Mouse (Mus musculus): Measurements from ENCODE around the gene Fbxo9. TPM values are rescaled to one million over a fixed set of nuclear protein-coding genes. Genes with fewer than 3 reads are reported as not detected.

The Fbxo9 gene
- polyA plus RNA-seq, 1 experiment from 2014 or later, result 43.0 TPM

- no peak overlapping the region for H3K27ac ChIP-seq (ENCODE audit: low read depth)
- no peak overlapping the region for H3K9ac ChIP-seq (ENCODE audit: low read length)
- DNase-seq (ENCODE audit: low spot score) (no peak), ATAC-seq (replicated peaks; ENCODE audit: low FRiP score, low TSS enrichment, low read depth) (peak; percentile 51; the same call in 1 of the 2 replicates)
- no peak overlapping the region for H3K4me3 ChIP-seq (ENCODE audit: low read depth, low read length)
- no peak overlapping the region for H3K4me2 ChIP-seq (ENCODE audit: low read length)
- 0 out of 2 replicates have a peak, but pooled peaks cover 4% of the 10 kb centered on the region for H3K36me3 ChIP-seq (ENCODE audit: control insufficient read depth, insufficient read depth, low read length)
- H3K27me3 ChIP-seq (replicated peaks; ENCODE audit: control insufficient read depth, insufficient read depth, low read length), result no peaks in the 10 kb centered on the region
- H3K4me1 ChIP-seq (replicated peaks; ENCODE audit: control insufficient read depth, insufficient read depth, low read length), result peaks cover 24% of the 10 kb centered on the region
- no peaks in the 10 kb centered on the region for H3K9me3 ChIP-seq (ENCODE audit: control insufficient read depth, low read length)
- 71% methylated on average over 2 of the region's 2 CpGs for WGBS
Measured at GRCm38 (mm10) chr9:78117690-78118089, 8.8 kb upstream of the Fbxo9 start.

DNA sequence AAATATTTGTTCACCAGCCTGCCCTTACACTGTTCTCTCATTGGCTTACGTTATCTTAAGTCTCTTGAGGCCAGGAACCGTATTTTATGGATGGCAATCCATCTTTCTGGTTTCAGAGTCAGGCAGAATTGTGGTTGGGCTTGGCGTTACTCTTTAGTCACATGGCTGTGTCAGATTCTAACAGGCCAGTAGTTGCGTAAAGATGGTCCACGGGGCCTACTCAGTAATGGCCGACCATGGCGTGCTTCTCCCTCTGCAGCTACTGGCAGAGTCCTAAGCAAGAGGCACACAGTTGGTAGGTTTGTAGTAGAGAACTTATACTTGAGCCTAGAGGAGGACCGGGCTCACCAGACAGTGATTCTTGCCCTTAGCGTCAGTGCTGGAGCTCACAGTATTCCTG, 6.9 kb upstream of the Fbxo9 start:
- no peak for DNase-seq (ENCODE audit: low spot score)
- no peaks in the 10 kb centered on the region for H3K27me3 ChIP-seq (replicated peaks; ENCODE audit: control insufficient read depth, insufficient read depth, low read length)
- ATAC-seq (replicated peaks; ENCODE audit: low FRiP score, low TSS enrichment, low read depth), result no peak
- H3K27ac ChIP-seq (ENCODE audit: low read depth), result peak overlapping the region; percentile 47; the same call in 1 of the 2 replicates
- H3K9me3 ChIP-seq (ENCODE audit: control insufficient read depth, low read length), result no peaks in the 10 kb centered on the region
- no peak overlapping the region for H3K9ac ChIP-seq (ENCODE audit: low read length)
- H3K36me3 ChIP-seq (ENCODE audit: control insufficient read depth, insufficient read depth, low read length), result 0 out of 2 replicates have a peak, but pooled peaks cover 4% of the 10 kb centered on the region
- no peak overlapping the region for H3K4me3 ChIP-seq (ENCODE audit: low read depth, low read length)
- WGBS, result 64% methylated on average over 9 of the region's 9 CpGs
- peaks cover 16% of the 10 kb centered on the region for H3K4me1 ChIP-seq (replicated peaks; ENCODE audit: control insufficient read depth, insufficient read depth, low read length)
- no peak overlapping the region for H3K4me2 ChIP-seq (ENCODE audit: low read length)

- Histone ChIP-seq H3K9ac (ENCODE audit: low read length) (peak overlapping the region; percentile 95), H3K4me1 (replicated peaks; ENCODE audit: control insufficient read depth, insufficient read depth, low read length) (peaks cover 25% of the 10 kb centered on the region), H3K36me3 (ENCODE audit: control insufficient read depth, insufficient read depth, low read length) (0 out of 2 replicates have a peak, but pooled peaks cover 4% of the 10 kb centered on the region), H3K4me2 (ENCODE audit: low read length) (peak overlapping the region; percentile 72), H3K9me3 (ENCODE audit: control insufficient read depth, low read length) (no peaks in the 10 kb centered on the region), H3K27ac (ENCODE audit: low read depth) (peak overlapping the region; percentile 83), H3K27me3 (replicated peaks; ENCODE audit: control insufficient read depth, insufficient read depth, low read length) (no peaks in the 10 kb centered on the region), H3K4me3 (ENCODE audit: low read depth, low read length) (peak overlapping the region; percentile 85)
- ATAC-seq (replicated peaks; ENCODE audit: low FRiP score, low TSS enrichment, low read depth) (peak; percentile 22; the same call in 1 of the 2 replicates), DNase-seq (ENCODE audit: low spot score) (no peak)
- under 1% methylated on average over 14 of the region's 14 CpGs for WGBS
Measured at GRCm38 (mm10) chr9:78113538-78113885, 4.6 kb upstream of the Fbxo9 start.

- H3K27me3 ChIP-seq (replicated peaks; ENCODE audit: control insufficient read depth, insufficient read depth, low read length), result no peaks in the 10 kb centered on the region
- no peaks in the 10 kb centered on the region for H3K36me3 ChIP-seq (ENCODE audit: control insufficient read depth, insufficient read depth, low read length)
- H3K4me1 ChIP-seq (replicated peaks; ENCODE audit: control insufficient read depth, insufficient read depth, low read length), result peaks cover 25% of the 10 kb centered on the region
- DNase-seq (ENCODE audit: low spot score), result peak; percentile 97
- peak; percentile 71 for ATAC-seq (replicated peaks; ENCODE audit: low FRiP score, low TSS enrichment, low read depth)
- H3K9ac ChIP-seq (ENCODE audit: low read length), result peak overlapping the region; percentile 95
- peak overlapping the region; percentile 72 for H3K4me2 ChIP-seq (ENCODE audit: low read length)
- peak overlapping the region; percentile 83 for H3K27ac ChIP-seq (ENCODE audit: low read depth)
- H3K4me3 ChIP-seq (ENCODE audit: low read depth, low read length), result peak overlapping the region; percentile 85
- 1% methylated on average over 47 of the region's 47 CpGs for WGBS
- H3K9me3 ChIP-seq (ENCODE audit: control insufficient read depth, low read length), result no peaks in the 10 kb centered on the region
Measured at GRCm38 (mm10) chr9:78112770-78113537, 4.1 kb upstream of the Fbxo9 start.

- WGBS, result 74% methylated on average over 2 of the region's 2 CpGs
Measured at GRCm38 (mm10) chr9:78111456-78111855, 2.6 kb upstream of the Fbxo9 start.

GRCm38 (mm10) chr9:78109656-78110055, 791 bp upstream of the Fbxo9 start:
- no peaks in the 10 kb centered on the region for H3K27me3 ChIP-seq (replicated peaks; ENCODE audit: control insufficient read depth, insufficient read depth, low read length)
- no peak overlapping the region for H3K9ac ChIP-seq (ENCODE audit: low read length)
- H3K4me3 ChIP-seq (ENCODE audit: low read depth, low read length), result peak overlapping the region; percentile 83
- ATAC-seq (replicated peaks; ENCODE audit: low FRiP score, low TSS enrichment, low read depth), result no peak
- H3K4me1 ChIP-seq (replicated peaks; ENCODE audit: control insufficient read depth, insufficient read depth, low read length), result peaks cover 34% of the 10 kb centered on the region
- no peak for DNase-seq (ENCODE audit: low spot score)
- H3K36me3 ChIP-seq (ENCODE audit: control insufficient read depth, insufficient read depth, low read length), result 0 out of 2 replicates have a peak, but pooled peaks cover 5% of the 10 kb centered on the region
- no peak overlapping the region for H3K27ac ChIP-seq (ENCODE audit: low read depth)
- H3K4me2 ChIP-seq (ENCODE audit: low read length), result peak overlapping the region; percentile 80
- no peaks in the 10 kb centered on the region for H3K9me3 ChIP-seq (ENCODE audit: control insufficient read depth, low read length)
- WGBS, result 45% methylated on average over 5 of the region's 5 CpGs

More at GRCm38 (mm10) chr9:78111456-78111855, 2.6 kb upstream of the Fbxo9 start:
- Histone ChIP-seq H3K27me3 (replicated peaks; ENCODE audit: control insufficient read depth, insufficient read depth, low read length) (no peaks in the 10 kb centered on the region), H3K9ac (ENCODE audit: low read length) (no peak overlapping the region), H3K9me3 (ENCODE audit: control insufficient read depth, low read length) (no peaks in the 10 kb centered on the region), H3K4me1 (replicated peaks; ENCODE audit: control insufficient read depth, insufficient read depth, low read length) (peaks cover 32% of the 10 kb centered on the region), H3K36me3 (ENCODE audit: control insufficient read depth, insufficient read depth, low read length) (no peaks in the 10 kb centered on the region), H3K27ac (ENCODE audit: low read depth) (no peak overlapping the region), H3K4me3 (ENCODE audit: low read depth, low read length) (no peak overlapping the region), H3K4me2 (ENCODE audit: low read length) (no peak overlapping the region)
- ATAC-seq (replicated peaks; ENCODE audit: low FRiP score, low TSS enrichment, low read depth) (no peak), DNase-seq (ENCODE audit: low spot score) (no peak)

GRCm38 (mm10) chr9:78107912-78108795, 711 bp downstream of the Fbxo9 start:
- peaks cover 16% of the 10 kb centered on the region; the same call in 1 of the 2 replicates for H3K36me3 ChIP-seq (ENCODE audit: control insufficient read depth, insufficient read depth, low read length)
- WGBS, result under 1% methylated on average over 85 of the region's 88 CpGs
- ATAC-seq (replicated peaks; ENCODE audit: low FRiP score, low TSS enrichment, low read depth), result peak; percentile 77

DNA sequence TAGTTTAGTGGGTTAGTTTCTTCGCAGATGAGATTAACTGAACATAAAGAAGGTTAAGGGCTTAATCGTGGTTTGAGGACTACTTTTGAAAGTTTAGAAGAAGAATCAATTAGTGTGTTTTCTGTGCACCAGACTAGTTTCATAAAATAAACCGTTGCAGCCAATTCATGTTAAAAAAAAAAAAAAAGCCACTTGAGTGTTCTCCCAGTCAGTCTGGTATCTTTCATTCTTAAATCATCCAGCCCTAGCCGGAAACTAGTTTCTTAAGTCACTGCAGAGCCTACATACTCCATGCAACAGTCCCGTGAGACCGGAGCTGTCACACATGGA, 1.3 kb downstream of the Fbxo9 start:
- Histone ChIP-seq H3K27me3 (replicated peaks; ENCODE audit: control insufficient read depth, insufficient read depth, low read length) (no peaks in the 10 kb centered on the region), H3K36me3 (ENCODE audit: control insufficient read depth, insufficient read depth, low read length) (peaks cover 22% of the 10 kb centered on the region; the same call in 1 of the 2 replicates), H3K4me1 (replicated peaks; ENCODE audit: control insufficient read depth, insufficient read depth, low read length) (peaks cover 31% of the 10 kb centered on the region), H3K4me2 (ENCODE audit: low read length) (peak overlapping the region; percentile 80), H3K27ac (ENCODE audit: low read depth) (peak overlapping the region; percentile 89), H3K4me3 (ENCODE audit: low read depth, low read length) (peak overlapping the region; percentile 83), H3K9me3 (ENCODE audit: control insufficient read depth, low read length) (no peaks in the 10 kb centered on the region), H3K9ac (ENCODE audit: low read length) (peak overlapping the region; percentile 84)
- ATAC-seq (replicated peaks; ENCODE audit: low FRiP score, low TSS enrichment, low read depth) (no peak), DNase-seq (ENCODE audit: low spot score) (no peak)
- WGBS, result 17% methylated on average over 6 of the region's 6 CpGs

More at GRCm38 (mm10) chr9:78107912-78108795, 711 bp downstream of the Fbxo9 start:
- Histone ChIP-seq H3K4me2 (ENCODE audit: low read length) (peak overlapping the region; percentile 80), H3K4me1 (replicated peaks; ENCODE audit: control insufficient read depth, insufficient read depth, low read length) (peaks cover 33% of the 10 kb centered on the region), H3K9me3 (ENCODE audit: control insufficient read depth, low read length) (no peaks in the 10 kb centered on the region), H3K4me3 (ENCODE audit: low read depth, low read length) (peak overlapping the region; percentile 83), H3K27me3 (replicated peaks; ENCODE audit: control insufficient read depth, insufficient read depth, low read length) (no peaks in the 10 kb centered on the region), H3K27ac (ENCODE audit: low read depth) (peak overlapping the region; percentile 89), H3K9ac (ENCODE audit: low read length) (peak overlapping the region; percentile 84)
- DNase-seq (ENCODE audit: low spot score), result peak; percentile 89
